ENCODE assay signal across 30 mouse cellular contexts in genomic region chr7:79873407-79873806, GRCm38 (mm10). TPM values are rescaled to one million over a fixed set of nuclear protein-coding genes. Genes with fewer than 3 reads are reported as not detected.
"Had no signal": no experiment of that assay in that cellular context is flagged by ENCODE, and none has a peak within 500 bp of the region (broad histone marks: within the 10 kb centered on the region; RNA-seq: fewer than 3 reads in every experiment).

No protein-coding gene starts in this region.

- H3K4me2 ChIP-seq: embryonic facial prominence, embryonic 12.5 days; embryonic facial prominence, embryonic 13.5 days; embryonic facial prominence, embryonic 15.5 days; forebrain, embryonic 12.5 days; forebrain, embryonic 15.5 days had no signal

- ATAC-seq: forebrain, embryonic 14.5 days; forebrain, embryonic 15.5 days; forebrain, embryonic 16.5 days; forebrain, postnatal 0 days had no signal

- H3K9me3 ChIP-seq: embryonic facial prominence, embryonic 10.5 days; embryonic facial prominence, embryonic 12.5 days; embryonic facial prominence, embryonic 13.5 days; embryonic facial prominence, embryonic 15.5 days; forebrain, embryonic 10.5 days; forebrain, embryonic 12.5 days; forebrain, embryonic 15.5 days; heart, embryonic 10.5 days had no signal

- H3K27ac ChIP-seq: embryonic facial prominence, embryonic 10.5 days; embryonic facial prominence, embryonic 12.5 days; embryonic facial prominence, embryonic 13.5 days; embryonic facial prominence, embryonic 15.5 days; forebrain, embryonic 10.5 days; forebrain, embryonic 12.5 days; forebrain, embryonic 15.5 days; gastrocnemius, adult 2 months; heart, adult 2 months; heart, embryonic 10.5 days had no signal

- H3K9ac ChIP-seq: embryonic facial prominence, embryonic 12.5 days; embryonic facial prominence, embryonic 13.5 days; embryonic facial prominence, embryonic 15.5 days; forebrain, embryonic 12.5 days; forebrain, embryonic 15.5 days; forebrain, postnatal 0 days had no signal

- H3K4me1 ChIP-seq: forebrain, embryonic 15.5 days had no signal

- DNase-seq: cerebellum, adult 2 months; cerebellum, adult 8-10 months; cerebellum, adult 9-10 months; cerebellum, adult 9-11 months; cerebellum, postnatal 10 days; cerebellum, postnatal 14 days; cerebellum, postnatal 25 days; cerebellum, postnatal 36 days; embryo, embryonic 11 days; forebrain, postnatal 0 days; gastrocnemius, adult 2 months; gastrocnemius, postnatal 10 days; gastrocnemius, postnatal 14 days; gastrocnemius, postnatal 25 days; gastrocnemius, postnatal 36 days; heart, adult 11 months; heart, adult 18-20 months; heart, adult 2 months had no signal

- H3K27me3 ChIP-seq: embryonic facial prominence, embryonic 12.5 days; embryonic facial prominence, embryonic 13.5 days; embryonic facial prominence, embryonic 15.5 days; forebrain, embryonic 12.5 days; forebrain, embryonic 15.5 days had no signal

- H3K4me3 ChIP-seq: embryonic facial prominence, embryonic 10.5 days; embryonic facial prominence, embryonic 12.5 days; embryonic facial prominence, embryonic 13.5 days; embryonic facial prominence, embryonic 15.5 days; erythroblast, embryonic 14.5 days; forebrain, embryonic 10.5 days; forebrain, embryonic 12.5 days; forebrain, embryonic 15.5 days; gastrocnemius, adult 2 months; heart, adult 2 months; heart, embryonic 10.5 days had no signal

- H3K36me3 ChIP-seq: embryonic facial prominence, embryonic 15.5 days; forebrain, embryonic 15.5 days had no signal

RNA-seq across cellular contexts. Expression of gene Anpep, which starts 12.5 kb away (rescaled TPM):
- total RNA-seq: granulocyte monocyte progenitor cell, adult 5-6 weeks had no signal
